Mouse (Mus musculus): ENCODE results near the gene Hbb-bh2.
A peak's percentile ranks its signal among the peaks of the same experiment; 100 is the strongest.
"Not testable (repeated sequence)": the region's sequence is repeated elsewhere in the genome, so short reads cannot be mapped to it uniquely, and the experiment has no call there.

Gene Hbb-bh2

DNA sequence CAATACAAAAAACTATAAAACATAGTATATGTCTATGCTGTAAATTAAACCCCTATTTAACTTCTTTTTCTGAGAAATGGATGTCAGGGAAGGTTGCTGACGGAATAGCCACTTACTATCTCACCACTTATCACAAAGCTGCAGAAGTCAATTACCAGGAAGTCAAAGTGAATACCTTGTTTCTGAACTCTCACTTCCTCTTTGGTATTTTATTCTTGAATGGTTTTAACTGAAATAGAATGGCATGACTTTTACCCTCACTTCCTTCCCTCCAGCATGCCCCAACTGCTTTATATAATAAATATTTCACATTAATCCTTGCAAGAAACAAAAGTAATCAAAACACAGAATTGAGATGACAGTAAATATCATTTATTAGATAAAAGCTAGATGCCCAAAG lies 28.1 kb downstream of the Hbb-bh2 start:
- DNase-seq (ENCODE audit: low spot score) = no peak

DNA sequence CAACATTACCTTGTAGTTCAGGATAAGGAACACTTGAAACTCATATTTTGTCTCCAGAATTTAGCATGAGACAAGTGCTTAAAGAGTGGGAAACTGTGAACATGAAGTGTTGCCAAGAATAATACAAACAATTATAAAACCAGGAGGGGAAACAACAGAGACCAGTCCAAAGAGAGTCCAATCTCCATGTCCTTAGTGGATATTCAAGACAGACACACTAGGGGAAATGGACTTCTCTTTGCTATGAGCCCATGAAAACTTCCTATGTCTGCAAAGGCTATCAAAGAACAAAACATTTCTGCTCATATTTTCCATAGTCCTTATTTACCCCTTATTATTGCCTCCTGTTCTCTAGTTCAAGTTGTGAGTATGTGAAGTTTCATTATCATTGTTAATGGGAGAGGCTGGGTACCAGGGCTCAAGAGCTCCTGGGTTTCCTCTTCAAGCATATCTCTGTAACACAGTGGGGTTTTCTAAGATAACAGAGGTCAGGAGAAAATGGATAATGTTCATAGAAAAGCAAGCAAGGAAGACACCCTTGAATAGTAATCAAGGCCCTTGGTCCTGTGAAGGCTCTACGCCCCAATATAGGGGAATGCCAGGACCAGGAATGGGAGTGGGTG lies 29.0 kb downstream of the Hbb-bh2 start:
- DNase-seq (ENCODE audit: low spot score) = no peak

DNA sequence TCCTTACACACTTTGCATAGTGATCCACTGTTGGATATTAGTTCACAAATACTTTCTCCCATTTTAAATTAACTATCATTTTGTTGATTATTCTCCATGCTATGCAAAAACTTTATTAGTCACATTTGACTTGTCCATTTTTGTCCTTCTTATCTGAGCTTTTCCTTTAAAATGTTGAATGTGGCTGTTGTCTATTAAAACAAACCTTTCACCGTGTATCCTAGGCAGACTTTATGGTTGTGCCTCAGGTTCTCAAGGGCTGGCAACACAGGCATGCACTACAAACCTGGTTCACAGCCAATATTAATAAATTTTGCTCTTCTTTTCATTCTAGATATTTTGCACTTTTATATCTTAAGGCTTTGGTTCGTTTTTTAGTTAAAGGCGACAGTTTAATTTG lies 29.6 kb downstream of the Hbb-bh2 start:
- no peak for DNase-seq (ENCODE audit: low spot score)

DNA sequence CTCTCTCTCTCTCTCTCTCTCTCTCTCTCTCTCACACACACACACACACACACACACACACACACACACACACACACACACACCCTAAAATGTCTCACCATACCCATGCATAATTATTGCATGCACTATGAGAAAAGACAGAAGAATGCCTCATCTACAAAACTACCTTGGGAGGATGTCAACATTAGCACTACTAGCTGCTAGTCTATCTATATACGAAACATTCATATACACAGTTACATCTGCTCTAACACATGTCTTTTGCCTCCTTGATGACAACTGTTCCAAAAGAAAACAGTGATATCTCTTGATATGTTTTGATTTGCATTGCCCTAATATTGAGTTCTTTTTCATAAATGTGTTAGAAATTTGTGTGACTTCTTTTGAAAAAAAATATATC lies 30.0 kb downstream of the Hbb-bh2 start:
- DNase-seq (ENCODE audit: low spot score) = no peak

DNA sequence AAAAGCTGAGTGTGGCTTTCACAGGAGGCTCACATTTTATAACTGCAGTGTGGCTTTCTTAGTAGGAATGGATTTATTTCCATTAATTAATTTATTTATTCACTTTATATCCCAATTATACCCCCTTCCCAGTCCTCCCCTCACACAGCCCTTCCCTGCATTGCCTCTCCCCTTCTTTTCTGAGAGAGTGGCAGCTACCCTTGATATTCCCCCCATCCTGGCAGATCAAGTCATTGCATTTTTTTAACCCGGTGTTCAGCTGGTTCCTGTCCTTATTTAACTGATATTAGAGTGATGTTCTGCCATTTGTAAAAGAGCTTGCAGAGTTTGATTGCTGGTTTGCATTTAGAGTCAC lies 30.5 kb downstream of the Hbb-bh2 start:
- no peak for DNase-seq (ENCODE audit: low spot score)

DNA sequence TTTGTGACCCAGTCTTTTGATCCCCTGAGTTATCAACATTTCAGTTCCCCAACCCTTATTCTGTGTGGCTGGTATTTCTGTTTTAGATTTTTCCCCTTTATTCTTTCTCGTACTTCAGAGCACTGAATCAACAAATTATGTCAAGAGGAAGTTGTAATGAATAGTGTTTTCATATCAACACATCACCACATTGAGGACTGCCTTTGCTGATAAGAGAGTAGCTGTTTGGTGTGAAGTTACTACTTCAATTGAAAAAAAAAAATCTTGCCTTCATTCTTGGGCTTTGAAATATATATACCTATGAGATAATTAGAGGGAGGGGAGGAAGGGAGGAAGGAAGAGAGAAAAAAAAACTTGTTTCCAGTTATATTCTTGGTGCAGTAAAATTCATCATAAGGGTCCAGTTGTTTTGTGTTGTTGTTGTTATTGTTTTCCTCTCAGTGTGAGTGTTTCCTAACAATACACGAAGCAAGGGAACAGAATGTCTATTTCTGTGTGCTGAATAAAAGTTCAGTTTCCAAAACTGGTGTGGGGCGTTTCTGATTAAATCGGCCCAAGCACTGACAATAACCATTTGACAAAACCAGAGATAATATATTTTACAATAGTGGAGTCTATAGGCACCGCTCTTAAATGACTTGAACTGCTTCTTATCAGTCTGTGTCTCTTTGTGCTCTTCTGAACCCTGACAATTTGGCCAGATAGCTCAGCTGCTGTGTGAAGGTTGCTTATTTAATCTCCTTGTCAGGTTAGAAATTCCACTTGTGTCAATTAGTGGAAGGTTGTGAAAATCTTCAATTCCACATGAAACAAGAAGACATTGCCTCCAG lies 31.1 kb downstream of the Hbb-bh2 start:
- DNase-seq (ENCODE audit: low spot score) = no peak

DNA sequence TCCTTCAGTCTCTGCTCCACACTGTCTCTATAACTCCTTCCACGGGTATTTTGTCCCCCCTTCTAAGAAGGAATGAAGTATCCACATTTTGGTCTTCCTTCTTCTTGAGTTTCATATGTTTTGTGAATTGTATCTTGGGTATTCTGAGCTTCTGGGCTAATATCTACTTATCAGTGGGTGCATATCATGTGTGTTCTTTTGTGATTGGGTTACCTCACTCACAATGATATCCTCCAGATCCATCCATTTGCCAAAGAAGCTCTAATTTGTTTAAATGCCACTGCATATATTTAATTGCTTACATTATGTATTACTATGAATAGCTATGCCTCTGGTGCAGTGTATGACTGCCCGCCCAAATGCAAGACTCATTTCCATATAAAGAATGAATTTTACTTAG lies 32.2 kb downstream of the Hbb-bh2 start:
- not testable (repeated sequence) for DNase-seq (ENCODE audit: low spot score)

DNA sequence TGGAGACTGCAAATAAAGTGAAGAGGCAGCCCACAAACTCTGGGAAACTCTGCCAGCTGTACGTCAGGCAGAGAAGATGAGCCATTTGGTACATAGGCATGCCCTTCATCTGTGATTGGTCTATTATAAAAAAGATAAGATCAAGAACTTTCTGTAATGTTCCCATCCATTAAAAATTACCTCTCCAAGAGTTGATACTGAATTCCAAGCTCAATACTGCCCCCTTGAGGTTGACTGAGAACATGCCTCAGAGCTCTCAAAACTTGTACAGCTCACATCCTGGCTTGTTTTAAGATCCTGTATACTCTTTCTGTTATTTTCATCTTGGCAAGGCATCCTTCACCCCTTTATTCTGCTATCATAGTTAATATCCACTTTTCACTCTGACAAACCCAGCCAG lies 33.5 kb downstream of the Hbb-bh2 start:
- DNase-seq (ENCODE audit: low spot score) = peak; percentile 1

DNA sequence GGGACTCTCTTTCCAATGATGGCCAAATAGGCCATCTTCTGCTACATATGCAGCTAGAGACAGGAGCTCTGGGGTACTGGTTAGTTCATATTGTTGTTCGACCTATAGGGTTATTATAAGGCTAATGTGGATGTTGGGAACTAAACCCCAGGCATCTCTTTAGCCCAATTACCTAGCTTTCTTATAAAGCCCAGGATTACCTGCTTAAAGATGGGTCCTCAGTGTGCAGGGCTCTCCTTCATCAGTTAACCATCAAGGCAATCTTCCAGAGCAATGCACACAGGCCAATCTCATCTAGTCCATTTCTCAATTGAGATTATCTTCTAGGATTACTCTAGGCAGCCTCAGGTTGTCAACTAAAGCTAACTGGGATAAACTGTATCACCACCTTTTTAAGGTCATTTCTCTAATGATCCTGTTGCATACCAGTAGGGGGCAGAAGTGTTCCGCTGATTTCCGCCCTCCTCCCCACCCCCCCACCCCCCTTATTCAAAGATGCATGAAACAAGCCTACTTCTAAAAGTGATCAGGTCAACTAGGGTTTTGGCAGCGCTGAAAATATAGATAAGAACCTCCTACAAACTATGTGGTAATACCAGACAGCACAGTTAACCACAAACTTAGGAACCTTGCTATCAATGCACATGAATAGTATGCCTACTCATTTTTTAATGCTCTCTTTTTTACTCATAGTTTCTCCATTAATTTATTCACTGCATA lies 47.5 kb downstream of the Hbb-bh2 start:
- DNase-seq (ENCODE audit: low spot score) = no peak

DNA sequence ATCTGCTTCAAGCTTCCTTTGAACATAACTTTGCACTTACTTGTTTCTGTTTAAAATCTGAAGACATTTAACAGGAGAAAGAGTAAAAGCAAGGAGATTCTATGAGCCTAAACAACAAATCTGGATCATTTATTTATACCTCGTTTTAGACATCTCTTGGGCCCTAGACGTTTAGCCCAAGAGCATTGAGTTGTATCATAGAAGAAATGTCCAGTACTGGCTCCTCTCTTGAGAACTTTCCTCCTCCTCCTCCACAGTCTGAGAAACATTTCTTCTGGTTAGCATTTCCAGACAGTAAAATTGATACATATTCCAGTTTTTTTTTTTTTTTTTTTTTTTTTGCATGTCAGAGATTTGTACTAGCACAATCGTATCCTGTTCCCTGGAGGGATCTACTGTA lies 48.6 kb downstream of the Hbb-bh2 start, which contains the start of gene Olfr67:
Gene Olfr67, minus strand, starts transcription at position 101 of the 400 bp plus-strand sequence.
- no peak for DNase-seq (ENCODE audit: low spot score)

Measured in ovary, postnatal 14 days (tissue).